Mouse (Mus musculus) MEL (cell line): ENCODE measurements around the gene Hspa4l.
A peak's percentile ranks its signal among the peaks of the same experiment; 100 is the strongest.

Experiments
- CTCF ChIP-seq, 3 experiments: IDR thresholded peaks in 2 of 3; conservative IDR thresholded peaks in 1 of 3; 2 replicates each; pipeline ENCODE4 v1.5.1; 2011 to 2012; ENCODE audit warnings: low read length in 3 of 3, low read depth in 2 of 3, mild to moderate bottlenecking in 2 of 3, improper control_type of control experiment in 1 of 3, inconsistent platforms in 1 of 3, mixed read lengths in 1 of 3, moderate library complexity in 1 of 3; ENCODE audit not compliant: control insufficient read depth in 1 of 3, insufficient read depth in 1 of 3, poor library complexity in 1 of 3, severe bottlenecking in 1 of 3
- GABPA ChIP-seq: IDR thresholded peaks from 2 replicates; pipeline ENCODE4 v1.6.1; 2012; ENCODE audit warnings: low read depth, mild to moderate bottlenecking, inconsistent platforms, low read length, improper control_type of control experiment, moderate library complexity
- GATA1 ChIP-seq: IDR thresholded peaks from 2 replicates; pipeline ENCODE4 v1.6.1; 2011; ENCODE audit warnings: low read depth, low read length, improper control_type of control experiment
- HCFC1 ChIP-seq: IDR thresholded peaks from 2 replicates; pipeline ENCODE4 v1.6.1; 2012; ENCODE audit warnings: low read depth, mild to moderate bottlenecking, inconsistent platforms, low read length, improper control_type of control experiment, moderate library complexity
- MAX ChIP-seq: IDR thresholded peaks from 2 replicates; pipeline ENCODE4 v1.6.1; 2011; ENCODE audit warnings: low read length, improper control_type of control experiment
- NELFE ChIP-seq: IDR thresholded peaks from 2 replicates; pipeline ENCODE4 v1.6.1; 2011; ENCODE audit warnings: low read depth, low read length, improper control_type of control experiment
- POLR2A ChIP-seq, 2 experiments: IDR thresholded peaks; 2 replicates each; pipeline ENCODE4 v1.6.1; 2011 to 2012; ENCODE audit warnings: low read length in 2 of 2, mild to moderate bottlenecking in 2 of 2, control low read depth in 1 of 2, improper control_type of control experiment in 1 of 2, low read depth in 1 of 2, moderate library complexity in 1 of 2; ENCODE audit not compliant: control insufficient read depth in 1 of 2, insufficient read depth in 1 of 2, poor library complexity in 1 of 2
- TCF12 ChIP-seq: IDR thresholded peaks from 2 replicates; pipeline ENCODE4 v1.6.1; 2014; ENCODE audit warnings: low read depth, mild to moderate bottlenecking, inconsistent platforms, low read length, improper control_type of control experiment, moderate library complexity
- ZNF384 ChIP-seq: IDR thresholded peaks from 2 replicates; pipeline ENCODE4 v1.6.1; 2012; ENCODE audit warnings: low read depth, mild to moderate bottlenecking, inconsistent platforms, low read length, improper control_type of control experiment

GRCm38 (mm10) chr3:40719022-40719421, 25.3 kb upstream of the Hspa4l start:
- no peak for TF ChIP-seq ZNF384
- no peak for TF ChIP-seq NELFE
- TF ChIP-seq MAX: no peak
- TF ChIP-seq CTCF (IDR thresholded peaks at IDR 0.05 in 2 of 3, conservative IDR thresholded peaks at IDR 0.05 in 1 of 3; ENCODE audit: control insufficient read depth in 1 of 3, insufficient read depth in 1 of 3, low read depth in 2 of 3, low read length in 3 of 3, poor library complexity in 1 of 3, severe bottlenecking in 1 of 3): no peak
- TF ChIP-seq GATA1: peak; percentile 47; the same call in 1 of the 2 replicates
- TF ChIP-seq GABPA: no peak
- TF ChIP-seq TCF12: no peak
- TF ChIP-seq HCFC1: no peak
- no peak for TF ChIP-seq POLR2A (IDR thresholded peaks at IDR 0.05; ENCODE audit: control insufficient read depth in 1 of 2, insufficient read depth in 1 of 2, low read depth in 1 of 2, low read length in 2 of 2, poor library complexity in 1 of 2)
